Comparison of ENCODE assay signal across 25 mouse cellular contexts in genomic region chr2:72178515-72178914, GRCm38 (mm10).
DNase-seq lines count a peak whose midpoint lies in the region; ATAC-seq lines count a peak whose summit lies in the region.
"Had no signal": no experiment of that assay in that cellular context is flagged by ENCODE, and none has a peak within 500 bp of the region (broad histone marks: within the 10 kb centered on the region; RNA-seq: fewer than 3 reads in every experiment).

No protein-coding gene starts in this region.

- no peaks in the 10 kb centered on the region for H3K27me3 ChIP-seq in embryonic facial prominence, embryonic 11.5 days (ENCODE audit: control insufficient read depth, insufficient read depth, low read length)
- H3K27me3 ChIP-seq in embryonic facial prominence, embryonic 10.5 days (replicated peaks; ENCODE audit: low read depth, poor library complexity, severe bottlenecking): no peaks in the 10 kb centered on the region
- no peaks in the 10 kb centered on the region for H3K27me3 ChIP-seq in hindbrain, embryonic 12.5 days
- no peaks in the 10 kb centered on the region for H3K27me3 ChIP-seq in hindbrain, embryonic 10.5 days (ENCODE audit: insufficient read depth, poor library complexity, severe bottlenecking)
- H3K27me3 ChIP-seq in midbrain, embryonic 15.5 days (replicated peaks): no peaks in the 10 kb centered on the region
- H3K27me3 ChIP-seq in midbrain, embryonic 10.5 days (ENCODE audit: low read depth, poor library complexity, severe bottlenecking): no peaks in the 10 kb centered on the region
- H3K27me3 ChIP-seq: heart, embryonic 15.5 days; midbrain, embryonic 12.5 days; stomach, embryonic 15.5 days had no signal

- 86% methylated on average over 11 of the region's 11 CpGs for WGBS in embryonic facial prominence, embryonic 11.5 days
- 88% methylated on average over 11 of the region's 11 CpGs for WGBS in embryonic facial prominence, embryonic 10.5 days
- 70% methylated on average over 11 of the region's 11 CpGs for WGBS in hindbrain, embryonic 12.5 days
- 86% methylated on average over 11 of the region's 11 CpGs for WGBS in hindbrain, embryonic 10.5 days
- 56% methylated on average over 11 of the region's 11 CpGs for WGBS in midbrain, embryonic 15.5 days
- WGBS in midbrain, embryonic 10.5 days: 94% methylated on average over 11 of the region's 11 CpGs

- H3K9me3 ChIP-seq in embryonic facial prominence, embryonic 11.5 days (replicated peaks; ENCODE audit: control insufficient read depth, low read length): no peaks in the 10 kb centered on the region
- no peaks in the 10 kb centered on the region for H3K9me3 ChIP-seq in embryonic facial prominence, embryonic 10.5 days
- no peaks in the 10 kb centered on the region for H3K9me3 ChIP-seq in hindbrain, embryonic 12.5 days (replicated peaks)
- no peaks in the 10 kb centered on the region for H3K9me3 ChIP-seq in hindbrain, embryonic 10.5 days
- no peaks in the 10 kb centered on the region for H3K9me3 ChIP-seq in midbrain, embryonic 15.5 days
- H3K9me3 ChIP-seq in midbrain, embryonic 10.5 days (replicated peaks): no peaks in the 10 kb centered on the region
- H3K9me3 ChIP-seq: heart, embryonic 15.5 days; midbrain, embryonic 12.5 days; stomach, embryonic 15.5 days had no signal

- H3K4me1 ChIP-seq in embryonic facial prominence, embryonic 11.5 days (ENCODE audit: control insufficient read depth, insufficient read depth, low read length): peaks cover 2% of the 10 kb centered on the region; the same call in 1 of the 2 replicates
- peaks cover 17% of the 10 kb centered on the region for H3K4me1 ChIP-seq in embryonic facial prominence, embryonic 10.5 days
- H3K4me1 ChIP-seq in hindbrain, embryonic 12.5 days: peaks cover 14% of the 10 kb centered on the region
- H3K4me1 ChIP-seq in hindbrain, embryonic 10.5 days (replicated peaks): peaks cover 29% of the 10 kb centered on the region
- peaks cover 18% of the 10 kb centered on the region for H3K4me1 ChIP-seq in midbrain, embryonic 15.5 days
- H3K4me1 ChIP-seq in midbrain, embryonic 10.5 days: peaks cover 29% of the 10 kb centered on the region
- H3K4me1 ChIP-seq: stomach, embryonic 15.5 days had no signal

- no peak overlapping the region for H3K4me3 ChIP-seq in embryonic facial prominence, embryonic 11.5 days (ENCODE audit: low read depth, low read length)
- no peak overlapping the region for H3K4me3 ChIP-seq in embryonic facial prominence, embryonic 10.5 days
- H3K4me3 ChIP-seq in hindbrain, embryonic 12.5 days: no peak overlapping the region
- no peak overlapping the region for H3K4me3 ChIP-seq in hindbrain, embryonic 10.5 days
- H3K4me3 ChIP-seq in midbrain, embryonic 15.5 days: no peak overlapping the region
- H3K4me3 ChIP-seq in midbrain, embryonic 10.5 days: no peak overlapping the region
- H3K4me3 ChIP-seq: heart, embryonic 15.5 days; midbrain, embryonic 12.5 days; stomach, embryonic 15.5 days had no signal

- no peaks in the 10 kb centered on the region for H3K36me3 ChIP-seq in embryonic facial prominence, embryonic 11.5 days (replicated peaks; ENCODE audit: control insufficient read depth, insufficient read depth, low read depth, low read length)
- H3K36me3 ChIP-seq in embryonic facial prominence, embryonic 10.5 days (replicated peaks): no peaks in the 10 kb centered on the region
- no peaks in the 10 kb centered on the region for H3K36me3 ChIP-seq in hindbrain, embryonic 12.5 days
- no peaks in the 10 kb centered on the region for H3K36me3 ChIP-seq in hindbrain, embryonic 10.5 days
- H3K36me3 ChIP-seq in midbrain, embryonic 15.5 days (replicated peaks): no peaks in the 10 kb centered on the region
- no peaks in the 10 kb centered on the region for H3K36me3 ChIP-seq in midbrain, embryonic 10.5 days
- H3K36me3 ChIP-seq: heart, embryonic 15.5 days; midbrain, embryonic 12.5 days; stomach, embryonic 15.5 days had no signal

- DNase-seq in embryonic facial prominence, embryonic 11.5 days (ENCODE audit: low spot score): peak; percentile 7
- DNase-seq in embryonic facial prominence, embryonic 10.5 days (ENCODE audit: low spot score): no peak
- no peak for DNase-seq in hindbrain, embryonic 10.5 days (ENCODE audit: low spot score)
- no peak for DNase-seq in midbrain, embryonic 10.5 days (ENCODE audit: low spot score)
- peak; percentile 63 for DNase-seq in retina, embryonic 14.5 days (ENCODE audit: low spot score)
- DNase-seq in embryo, embryonic 9.5 days (ENCODE audit: extremely low spot score): no peak
- DNase-seq: adrenal gland, adult 8-10 months; cerebellum, adult 18-20 months; cerebellum, postnatal 36 days; gastrocnemius, postnatal 25 days; heart, postnatal 36 days; kidney, adult 2 months; kidney, postnatal 10 days; lung, adult 18-20 months; lung, postnatal 10 days; right cerebral cortex, adult 18-20 months; right cerebral cortex, postnatal 4 days; thymus, postnatal 25 days had no signal

- no peak overlapping the region for H3K4me2 ChIP-seq in embryonic facial prominence, embryonic 11.5 days (ENCODE audit: low read depth, low read length)
- H3K4me2 ChIP-seq in hindbrain, embryonic 12.5 days (replicated peaks): no peak overlapping the region
- no peak overlapping the region for H3K4me2 ChIP-seq in midbrain, embryonic 15.5 days
- H3K4me2 ChIP-seq: heart, embryonic 15.5 days; liver, embryonic 11.5 days; midbrain, embryonic 12.5 days; stomach, embryonic 15.5 days had no signal

- H3K27ac ChIP-seq in embryonic facial prominence, embryonic 11.5 days (replicated peaks; ENCODE audit: low read depth, low read length): no peak overlapping the region
- no peak overlapping the region for H3K27ac ChIP-seq in embryonic facial prominence, embryonic 10.5 days (replicated peaks)
- H3K27ac ChIP-seq in hindbrain, embryonic 12.5 days: 0 out of 2 replicates have a peak overlapping the region, but pooled peaks have one; percentile 37
- no peak overlapping the region for H3K27ac ChIP-seq in hindbrain, embryonic 10.5 days
- H3K27ac ChIP-seq in midbrain, embryonic 15.5 days: 0 out of 2 replicates have a peak overlapping the region, but pooled peaks have one; percentile 8
- H3K27ac ChIP-seq in midbrain, embryonic 10.5 days (replicated peaks): no peak overlapping the region
- H3K27ac ChIP-seq: heart, embryonic 15.5 days; midbrain, embryonic 12.5 days; stomach, embryonic 15.5 days had no signal

- no peak for ATAC-seq in embryonic facial prominence, embryonic 11.5 days (replicated peaks; ENCODE audit: insufficient number of reproducible peaks, low FRiP score, low TSS enrichment, low read depth)
- 0 out of 2 replicates have a peak, but pooled peaks have one; percentile 58 for ATAC-seq in hindbrain, embryonic 12.5 days (ENCODE audit: low FRiP score)
- ATAC-seq in midbrain, embryonic 15.5 days (replicated peaks): no peak
- ATAC-seq: activated CD4-positive, CD25-positive, alpha-beta regulatory T cell, adult 4 months had no signal

- no peak overlapping the region for H3K9ac ChIP-seq in embryonic facial prominence, embryonic 11.5 days (replicated peaks; ENCODE audit: low read length)
- H3K9ac ChIP-seq in hindbrain, embryonic 12.5 days: no peak overlapping the region
- H3K9ac ChIP-seq in midbrain, embryonic 15.5 days: no peak overlapping the region
- H3K9ac ChIP-seq: heart, embryonic 15.5 days; midbrain, embryonic 12.5 days; stomach, embryonic 15.5 days had no signal

Comparison
In these comparisons a context has a peak if more than half of its experiments do, and no peak if none do; other contexts are left out.
1. DNase-seq: peak in embryonic facial prominence, embryonic 11.5 days (single experiment) and retina, embryonic 14.5 days (single experiment); none in embryonic facial prominence, embryonic 10.5 days (single experiment), hindbrain, embryonic 10.5 days (single experiment), midbrain, embryonic 10.5 days (single experiment) and embryo, embryonic 9.5 days (single experiment).
2. H3K27ac ChIP-seq: peak in hindbrain, embryonic 12.5 days (single experiment) and midbrain, embryonic 15.5 days (single experiment); none in embryonic facial prominence, embryonic 11.5 days (single experiment), embryonic facial prominence, embryonic 10.5 days (single experiment), hindbrain, embryonic 10.5 days (single experiment) and midbrain, embryonic 10.5 days (single experiment).